Mouse (Mus musculus): ENCODE results near the gene Rad23b.
"Not testable (repeated sequence)": the region's sequence is repeated elsewhere in the genome, so short reads cannot be mapped to it uniquely, and the experiment has no call there.

The Rad23b gene

GRCm38 (mm10) chr4:55349452-55350218, at the start of gene Rad23b:
Gene Rad23b, plus strand, starts transcription at chr4:55350043.
- DNase-seq = peak; percentile 99 to 100

GRCm38 (mm10) chr4:55304121-55304520, 45.7 kb upstream of the Rad23b start:
- no peak for DNase-seq

- no peak for DNase-seq
These were observed 43.2 kb upstream of the Rad23b start for GRCm38 (mm10) chr4:55306636-55307035.

GRCm38 (mm10) chr4:55316726-55317125, 33.1 kb upstream of the Rad23b start:
- DNase-seq = no peak

- not testable (repeated sequence) for DNase-seq
These were observed 31.5 kb upstream of the Rad23b start for GRCm38 (mm10) chr4:55318350-55318749.

- no peak for DNase-seq
These were observed 23.9 kb upstream of the Rad23b start for GRCm38 (mm10) chr4:55325786-55326518.

GRCm38 (mm10) chr4:55327508-55327907, 22.3 kb upstream of the Rad23b start:
- no peak for DNase-seq

GRCm38 (mm10) chr4:55328471-55328870, 21.4 kb upstream of the Rad23b start:
- DNase-seq = no peak

GRCm38 (mm10) chr4:55328928-55329327, 20.9 kb upstream of the Rad23b start:
- not testable (repeated sequence) for DNase-seq

- DNase-seq = no peak
These were observed 20.1 kb upstream of the Rad23b start for GRCm38 (mm10) chr4:55329621-55330346.

- DNase-seq = no peak
These were observed 14.6 kb upstream of the Rad23b start for GRCm38 (mm10) chr4:55335030-55335770.

- DNase-seq = no peak
These were observed 10.9 kb upstream of the Rad23b start for GRCm38 (mm10) chr4:55338905-55339304.

GRCm38 (mm10) chr4:55339388-55339787, 10.5 kb upstream of the Rad23b start:
- no peak for DNase-seq

GRCm38 (mm10) chr4:55341797-55342196, 8.0 kb upstream of the Rad23b start:
- no peak for DNase-seq

- DNase-seq = no peak
These were observed 7.2 kb upstream of the Rad23b start for GRCm38 (mm10) chr4:55342602-55343001.

GRCm38 (mm10) chr4:55343287-55343686, 6.6 kb upstream of the Rad23b start:
- no peak for DNase-seq

GRCm38 (mm10) chr4:55348759-55349451, 938 bp upstream of the Rad23b start:
- DNase-seq = peak in 1 of 2 experiments; percentile 5

- DNase-seq = peak; percentile 32 to 37
These were observed 532 bp downstream of the Rad23b start for GRCm38 (mm10) chr4:55350219-55350931.

- DNase-seq = no peak
These were observed 1.2 kb downstream of the Rad23b start for GRCm38 (mm10) chr4:55351037-55351436.

- DNase-seq = no peak
These were observed 2.0 kb downstream of the Rad23b start for GRCm38 (mm10) chr4:55351860-55352259.

- no peak for DNase-seq
These were observed 4.2 kb downstream of the Rad23b start for GRCm38 (mm10) chr4:55354038-55354437.

All from kidney, adult 8-10 months (tissue).